Mouse (Mus musculus) urinary bladder, postnatal 14 days (tissue): ENCODE results near the gene Becn1.

Experiments
- DNase-seq: peaks from one replicate; pipeline ENCODE4 v3.0.0; 2021; ENCODE audit warnings: low spot score

The Becn1 gene

DNA sequence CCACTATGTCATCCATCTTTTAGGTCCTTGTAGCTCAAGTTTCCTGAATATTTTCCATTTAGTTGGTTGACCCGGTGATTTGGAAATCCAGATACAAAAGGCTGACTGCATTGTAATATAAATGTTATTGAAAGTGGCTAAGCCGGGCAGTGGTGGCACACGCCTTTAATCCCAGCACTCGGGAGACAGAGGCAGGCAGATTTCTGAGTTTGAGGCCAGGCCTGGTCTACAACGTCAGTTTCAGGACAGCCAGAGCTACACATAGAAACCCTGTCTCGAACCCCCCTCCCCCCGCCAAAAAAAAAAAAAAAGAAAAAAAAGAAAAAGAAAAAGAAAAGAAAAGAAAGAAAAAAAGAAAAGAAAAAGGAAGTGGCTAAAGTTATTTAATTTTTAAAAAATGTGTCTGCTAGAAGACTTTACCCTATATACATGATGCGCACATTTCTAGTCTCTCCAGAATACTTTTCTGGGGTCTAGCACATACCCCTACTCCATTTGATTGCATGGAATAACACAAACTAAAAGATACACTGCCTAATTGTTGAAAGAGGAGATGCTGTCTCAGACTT lies 13.1 kb upstream of the Becn1 start:
- no peak for DNase-seq

GRCm38 (mm10) chr11:101314567-101314966 lies 12.5 kb upstream of the Becn1 start:
- no peak for DNase-seq

DNA sequence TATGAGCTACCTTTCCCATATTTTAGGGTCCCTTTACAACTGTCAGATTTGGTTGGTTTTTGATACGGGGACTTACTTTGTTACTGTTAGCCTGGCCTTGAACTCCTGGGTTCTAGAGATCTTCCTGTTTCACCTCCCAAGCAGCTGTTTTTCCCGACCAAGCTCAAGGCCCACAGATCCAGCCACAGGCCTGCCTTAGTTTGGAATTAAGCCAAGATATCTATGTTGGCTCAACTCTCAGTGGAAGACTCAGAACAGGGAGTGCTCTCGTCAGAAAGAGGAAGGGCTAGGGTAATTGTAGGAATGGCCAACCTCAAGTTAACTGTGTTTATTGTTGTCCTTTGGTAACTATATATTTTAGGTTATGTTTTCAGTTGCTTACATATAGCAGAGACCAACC lies 10.1 kb upstream of the Becn1 start:
- DNase-seq = no peak

DNA sequence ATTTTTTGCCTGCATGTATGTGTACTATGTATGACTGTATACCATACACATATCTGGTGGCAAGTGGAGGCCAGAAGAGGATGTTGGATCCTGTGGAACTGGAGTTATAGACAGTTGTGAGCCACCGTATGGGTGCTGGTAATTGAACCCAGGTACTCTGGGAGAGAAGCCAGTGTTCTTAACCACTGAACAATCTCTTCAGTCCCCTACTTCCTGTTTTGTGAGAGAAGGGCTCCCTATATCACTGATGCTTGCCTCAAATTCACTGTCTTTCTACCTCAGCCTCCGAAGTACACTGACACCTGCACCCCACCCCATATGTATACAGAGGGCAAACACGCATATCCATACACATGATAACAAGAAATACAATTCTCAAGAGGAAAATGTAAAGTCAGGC lies 9.0 kb upstream of the Becn1 start:
- no peak for DNase-seq

DNA sequence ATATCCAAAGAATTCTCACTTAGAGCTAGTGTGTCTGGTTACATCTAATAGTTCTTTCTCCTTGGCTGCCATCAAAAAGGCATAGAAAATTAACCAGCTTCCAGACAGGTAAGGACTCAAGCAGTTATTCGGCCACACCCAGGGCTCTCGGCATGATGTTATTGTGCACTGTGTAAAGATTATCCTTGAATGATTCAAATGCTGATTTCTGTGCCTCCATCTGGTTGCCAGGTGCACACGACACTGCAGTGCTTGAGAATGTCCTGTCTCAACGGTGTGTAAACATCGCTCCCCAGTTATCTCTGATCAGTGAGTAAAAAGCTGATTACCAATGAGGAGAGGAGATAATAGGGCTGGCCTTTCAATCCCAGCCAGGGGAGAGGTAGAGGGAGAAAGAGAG lies 5.7 kb upstream of the Becn1 start:
- DNase-seq = no peak

GRCm38 (mm10) chr11:101301299-101302003 lies 635 bp downstream of the Becn1 start:
- DNase-seq = no peak

DNA sequence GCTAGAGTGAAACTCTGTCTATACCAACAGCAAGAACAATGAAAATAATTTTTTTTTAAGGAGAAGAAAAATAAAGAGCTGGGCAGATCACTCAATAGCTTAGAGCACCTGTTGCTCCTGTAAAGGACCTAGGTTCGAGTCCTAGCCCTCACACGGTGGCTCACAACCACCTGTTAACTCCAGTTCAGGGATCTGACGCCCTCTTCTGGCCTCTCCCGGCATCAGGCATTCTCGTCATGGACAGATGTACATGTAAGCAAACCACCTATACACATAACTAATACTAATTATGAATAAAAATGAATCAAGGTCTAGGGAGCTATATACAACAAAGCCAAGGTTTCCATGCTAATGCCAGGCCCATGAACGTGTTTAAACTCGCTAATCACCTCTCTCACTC lies 1.2 kb downstream of the Becn1 start:
- no peak for DNase-seq

DNA sequence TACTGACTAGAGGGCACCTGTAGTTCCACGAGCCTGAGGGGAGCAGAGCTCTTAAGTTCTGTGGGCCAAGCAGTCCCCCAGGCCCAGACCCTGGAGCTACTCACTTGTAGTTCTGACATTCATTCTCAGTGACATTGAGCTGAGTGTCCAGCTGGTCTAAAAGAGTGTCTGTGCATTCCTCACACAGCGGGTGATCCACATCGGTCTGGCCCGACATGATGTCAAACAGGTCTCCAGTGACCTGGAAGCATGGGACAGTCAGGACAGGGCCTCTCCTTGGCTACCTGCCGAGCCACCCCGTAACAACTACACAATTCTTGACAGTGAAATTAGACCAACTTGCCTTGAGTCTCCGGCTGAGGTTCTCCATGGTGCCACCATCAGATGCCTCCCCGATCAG lies 6.9 kb downstream of the Becn1 start:
- no peak for DNase-seq

DNA sequence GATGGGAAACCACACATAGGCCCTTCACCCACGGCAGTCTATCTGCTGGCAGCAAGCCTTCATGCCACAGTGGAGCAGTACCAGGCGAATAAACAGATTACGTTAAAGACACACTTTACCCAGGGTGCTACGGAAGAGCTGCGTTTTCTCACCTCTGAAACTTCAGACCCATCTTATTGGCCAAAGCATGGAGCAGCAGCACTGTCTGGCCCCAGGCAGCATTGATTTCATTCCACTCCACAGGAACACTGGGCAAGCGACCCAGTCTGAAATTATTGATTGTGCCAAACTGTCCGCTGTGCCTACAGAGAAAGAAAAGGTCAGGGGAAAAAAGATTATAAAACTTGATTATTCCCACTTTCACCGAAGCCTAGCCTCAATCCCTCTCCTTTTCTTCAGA lies 10.9 kb downstream of the Becn1 start:
- no peak for DNase-seq

DNA sequence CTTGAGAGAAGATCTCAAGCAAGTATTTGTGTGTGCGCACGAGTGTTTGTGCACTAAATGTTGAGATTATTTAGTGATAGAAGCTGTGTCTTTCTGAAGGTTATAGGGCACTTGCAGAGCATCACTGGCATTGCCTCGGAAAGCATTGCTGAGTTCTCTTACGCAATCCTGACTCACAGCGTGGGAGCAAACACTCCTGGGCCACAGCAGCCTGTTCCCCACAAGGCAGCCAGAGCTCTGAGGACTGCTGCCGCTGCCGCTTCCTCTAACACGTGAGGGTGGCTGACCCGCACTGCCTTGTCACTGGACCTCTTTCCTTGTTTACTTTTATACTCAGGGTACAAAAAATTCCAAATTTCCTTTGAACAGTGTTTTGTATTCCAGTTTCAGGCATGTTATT lies 14.8 kb downstream of the Becn1 start:
- DNase-seq = peak; percentile 59

DNA sequence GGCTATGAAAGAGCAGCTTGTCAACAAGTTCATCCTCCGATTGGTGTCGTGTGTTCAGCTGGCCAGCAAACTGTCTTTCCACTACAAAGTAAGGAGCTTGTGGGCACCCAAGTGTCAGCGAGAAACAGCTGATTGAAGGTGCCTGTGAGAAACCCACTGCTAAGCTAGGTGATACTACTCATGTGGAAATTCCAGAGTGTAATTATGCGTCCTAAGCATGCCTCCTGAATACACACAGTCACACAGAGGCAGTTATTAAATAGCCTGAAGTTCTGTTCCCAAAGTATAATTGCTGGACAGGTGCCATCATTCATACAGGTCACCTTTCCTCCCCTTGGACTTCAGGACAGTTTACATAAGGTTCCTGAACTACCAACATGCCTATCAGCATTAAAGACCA lies 18.3 kb downstream of the Becn1 start:
- DNase-seq = no peak

- DNase-seq = no peak
Observed at GRCm38 (mm10) chr11:101282896-101283295, 19.2 kb downstream of the Becn1 start.

GRCm38 (mm10) chr11:101280837-101281236 lies 21.2 kb downstream of the Becn1 start:
- no peak for DNase-seq

DNA sequence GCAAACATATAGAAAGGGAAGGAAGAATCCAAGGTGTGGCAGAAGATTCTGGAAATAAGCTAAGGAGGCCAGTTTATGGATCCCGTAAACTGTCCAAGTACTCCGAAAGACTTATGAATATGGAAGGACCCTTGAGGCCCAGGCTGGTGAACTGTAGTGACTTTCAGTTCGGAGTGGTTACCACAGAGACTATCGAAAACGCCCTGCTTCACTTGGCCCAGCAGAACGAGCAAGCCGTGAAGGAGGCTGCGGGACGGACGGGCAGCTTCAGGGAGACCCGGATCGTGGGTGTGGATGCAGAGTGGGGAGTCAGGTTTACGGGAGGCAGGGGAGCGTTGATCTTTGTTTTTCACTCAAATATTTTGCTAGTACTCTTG lies 22.9 kb downstream of the Becn1 start:
- DNase-seq = no peak

GRCm38 (mm10) chr11:101278223-101279192 lies 23.6 kb downstream of the Becn1 start, which contains the start of the genes Cntd1 and Coa3:
Cntd1 (plus strand) TSS chr11:101279012.
Coa3 (minus strand) TSS chr11:101279114.
- DNase-seq = peak; percentile 85

DNA sequence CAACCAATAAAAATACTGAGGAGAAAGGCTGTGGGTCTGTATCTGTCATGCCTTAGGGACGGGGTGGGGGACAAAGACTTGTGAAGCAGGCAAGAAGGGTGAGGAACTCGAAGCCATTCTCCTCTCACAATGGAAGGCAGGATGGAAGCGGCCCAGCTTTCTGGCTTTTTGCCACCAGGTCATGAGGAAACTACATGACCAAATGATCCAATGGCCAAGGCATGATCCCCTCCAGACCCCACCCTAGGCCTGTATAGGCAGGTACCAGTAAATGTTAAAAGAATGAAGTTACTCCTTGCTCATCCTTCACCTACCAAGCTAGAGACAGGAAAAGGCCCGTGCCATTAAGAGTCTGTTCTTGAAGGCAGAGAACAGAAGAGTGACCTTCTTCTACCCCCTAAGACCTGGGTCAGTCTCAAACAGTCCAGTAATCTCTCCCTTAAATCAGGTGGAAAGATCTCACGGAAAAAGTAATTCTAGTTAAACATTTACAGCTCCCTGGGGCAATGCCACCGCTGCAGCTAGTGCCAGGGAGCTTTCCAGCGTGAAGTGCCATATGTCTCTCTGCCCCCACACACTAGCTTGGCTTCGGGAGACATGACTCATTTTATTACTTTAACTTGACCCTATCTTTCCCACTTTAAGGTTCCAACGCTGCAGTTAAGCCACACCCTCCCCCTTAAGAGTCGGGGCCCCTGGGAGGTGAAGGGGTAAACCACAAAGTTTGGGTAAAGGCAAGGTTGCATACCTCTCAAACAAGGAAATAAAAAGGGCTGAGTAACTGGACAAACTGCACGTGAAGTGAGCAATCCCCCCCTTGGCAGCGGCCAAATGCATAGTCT lies 24.5 kb downstream of the Becn1 start:
- DNase-seq = peak; percentile 78

GRCm38 (mm10) chr11:101276319-101277070 lies 25.6 kb downstream of the Becn1 start:
- DNase-seq = no peak

- no peak for DNase-seq
Observed at GRCm38 (mm10) chr11:101275309-101275708, 26.8 kb downstream of the Becn1 start.

DNA sequence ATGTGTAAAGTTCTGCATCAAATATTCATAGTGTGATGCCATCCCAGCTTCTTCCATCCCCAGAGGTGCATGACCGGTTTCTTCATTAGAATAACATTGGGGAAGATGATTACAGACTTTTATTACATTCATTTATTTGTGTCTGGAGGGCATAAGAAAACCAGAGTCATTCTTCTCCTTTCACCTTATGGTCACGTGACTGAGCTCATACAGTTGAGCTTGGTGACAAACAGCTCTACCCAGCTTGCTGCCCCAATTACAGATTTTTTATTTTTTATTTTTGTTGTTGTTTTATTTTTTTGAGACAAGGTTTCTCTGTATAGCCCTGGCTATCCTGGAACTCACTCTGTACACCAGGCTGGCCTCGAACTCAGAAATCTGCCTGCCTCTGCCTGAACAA lies 29.6 kb downstream of the Becn1 start:
- no peak for DNase-seq

- DNase-seq = peak; percentile 49
Observed at GRCm38 (mm10) chr11:101269577-101270116, 32.4 kb downstream of the Becn1 start.

- DNase-seq = no peak
Observed at GRCm38 (mm10) chr11:101265906-101266305, 36.2 kb downstream of the Becn1 start.
